Mouse (Mus musculus) cerebellum, postnatal 10 days (tissue): ENCODE results near the gene Gm11037.

Source experiments
- DNase-seq, 2 experiments: peaks; one replicate each; pipeline ENCODE4 v3.0.0; 2021; ENCODE audit warnings: mixed read lengths in 2 of 2

The Gm11037 gene

GRCm38 (mm10) chr2:131154036-131154435, 20.7 kb downstream of the Gm11037 start:
- DNase-seq, result no peak

GRCm38 (mm10) chr2:131156987-131157386, 23.7 kb downstream of the Gm11037 start:
- DNase-seq, result no peak

- no peak for DNase-seq
These were observed 26.2 kb downstream of the Gm11037 start for GRCm38 (mm10) chr2:131159491-131159910.

GRCm38 (mm10) chr2:131159938-131160581, 26.8 kb downstream of the Gm11037 start, which contains the start of gene 1700037H04Rik:
Gene 1700037H04Rik (minus strand): TSS chr2:131160081.
- DNase-seq, result peak; percentile 99

GRCm38 (mm10) chr2:131160671-131161111, 27.4 kb downstream of the Gm11037 start:
- peak in 1 of 2 experiments; percentile 20 for DNase-seq

GRCm38 (mm10) chr2:131163924-131164323, 30.6 kb downstream of the Gm11037 start:
- no peak for DNase-seq

- no peak for DNase-seq
These were observed 32.9 kb downstream of the Gm11037 start for GRCm38 (mm10) chr2:131166172-131166571.

GRCm38 (mm10) chr2:131167984-131168383, 34.7 kb downstream of the Gm11037 start:
- DNase-seq, result no peak

- DNase-seq, result no peak
These were observed 35.6 kb downstream of the Gm11037 start for GRCm38 (mm10) chr2:131168914-131169313.

- no peak for DNase-seq
These were observed 37.6 kb downstream of the Gm11037 start for GRCm38 (mm10) chr2:131170936-131171335.

GRCm38 (mm10) chr2:131171401-131172104, 38.3 kb downstream of the Gm11037 start:
- peak; percentile 74 to 77 for DNase-seq

- DNase-seq, result no peak
These were observed 39.0 kb downstream of the Gm11037 start for GRCm38 (mm10) chr2:131172322-131172721.

GRCm38 (mm10) chr2:131174700-131175099, 41.4 kb downstream of the Gm11037 start:
- peak; percentile 74 to 82 for DNase-seq

- DNase-seq, result no peak
These were observed 42.1 kb downstream of the Gm11037 start for GRCm38 (mm10) chr2:131175286-131175944.

- no peak for DNase-seq
These were observed 42.6 kb downstream of the Gm11037 start for GRCm38 (mm10) chr2:131175945-131176309.

GRCm38 (mm10) chr2:131176491-131176890, 43.2 kb downstream of the Gm11037 start:
- no peak for DNase-seq

- DNase-seq, result peak; percentile 42 to 53
These were observed 44.6 kb downstream of the Gm11037 start for GRCm38 (mm10) chr2:131177932-131178331.

GRCm38 (mm10) chr2:131178828-131179245, 45.5 kb downstream of the Gm11037 start:
- DNase-seq, result peak; percentile 65

- DNase-seq, result peak; percentile 79 to 83
These were observed 46.1 kb downstream of the Gm11037 start for GRCm38 (mm10) chr2:131179246-131179886.

GRCm38 (mm10) chr2:131179990-131180587, 46.8 kb downstream of the Gm11037 start, which contains the start of gene Cenpb:
Gene Cenpb (minus strand): TSS chr2:131180067.
- peak; percentile 94 to 95 for DNase-seq
